In genomic region chr5:72168285-72168621, GRCm38 (mm10) we compare ENCODE assay signal across 8 mouse cellular contexts. TPM values are rescaled to one million over a fixed set of nuclear protein-coding genes. Genes with fewer than 3 reads are reported as not detected.
DNase-seq lines count a peak whose midpoint lies in the region; ATAC-seq and TF ChIP-seq lines count a peak whose summit lies in the region.

No protein-coding gene starts in this region.

- no peak for TF ChIP-seq EP300 in MEL (IDR thresholded peaks at IDR 0.05; ENCODE audit: low read depth in 1 of 2, low read length in 2 of 2)

- H3K27me3 ChIP-seq in heart, embryonic 14.5 days (ENCODE audit: control insufficient read depth, insufficient read depth, low read length) = no peaks in the 10 kb centered on the region
- no peaks in the 10 kb centered on the region for H3K27me3 ChIP-seq in MEL (ENCODE audit: control insufficient read depth in 1 of 2, insufficient read depth in 2 of 2, low read length in 2 of 2)
- no peaks in the 10 kb centered on the region for H3K27me3 ChIP-seq in hindbrain, embryonic 12.5 days
- H3K27me3 ChIP-seq in midbrain, embryonic 10.5 days (ENCODE audit: low read depth, poor library complexity, severe bottlenecking) = no peaks in the 10 kb centered on the region

- peak overlapping the region; percentile 80 for H3K4me2 ChIP-seq in heart, embryonic 14.5 days (ENCODE audit: low read length)
- peak overlapping the region; percentile 69 for H3K4me2 ChIP-seq in hindbrain, embryonic 12.5 days (replicated peaks)

- H3K9ac ChIP-seq in heart, embryonic 14.5 days (ENCODE audit: low read length) = peak overlapping the region; percentile 65
- peak overlapping the region; percentile 65 for H3K9ac ChIP-seq in MEL (ENCODE audit: control insufficient read depth, low read depth, low read length, poor library complexity, severe bottlenecking)
- H3K9ac ChIP-seq in hindbrain, embryonic 12.5 days = no peak overlapping the region

- TF ChIP-seq CTCF in MEL (IDR thresholded peaks at IDR 0.05 in 2 of 3, conservative IDR thresholded peaks at IDR 0.05 in 1 of 3; ENCODE audit: control insufficient read depth in 1 of 3, insufficient read depth in 1 of 3, low read depth in 2 of 3, low read length in 3 of 3, poor library complexity in 1 of 3, severe bottlenecking in 1 of 3) = no peak

- no peaks in the 10 kb centered on the region for H3K9me3 ChIP-seq in heart, embryonic 14.5 days (ENCODE audit: control insufficient read depth, low read length)
- H3K9me3 ChIP-seq in MEL (replicated peaks; ENCODE audit: insufficient read depth, low read length) = no peaks in the 10 kb centered on the region
- H3K9me3 ChIP-seq in hindbrain, embryonic 12.5 days (replicated peaks) = no peaks in the 10 kb centered on the region
- H3K9me3 ChIP-seq in midbrain, embryonic 10.5 days (replicated peaks) = no peaks in the 10 kb centered on the region

- TF ChIP-seq POLR2A in MEL (IDR thresholded peaks at IDR 0.05; ENCODE audit: control insufficient read depth in 1 of 2, insufficient read depth in 1 of 2, low read depth in 1 of 2, low read length in 2 of 2, poor library complexity in 1 of 2) = no peak

- no peak for DNase-seq in heart, postnatal 14 days
- no peak for DNase-seq in MEL (ENCODE audit: low read depth, low spot score)
- no peak for DNase-seq in midbrain, embryonic 10.5 days (ENCODE audit: low spot score)
- DNase-seq in thymus, postnatal 10 days (ENCODE audit: low spot score in 2 of 2) = no peak
- no peak for DNase-seq in left cerebral cortex, postnatal 36 days (ENCODE audit: low spot score in 2 of 2)
- no peak for DNase-seq in urinary bladder, postnatal 10 days (ENCODE audit: low spot score)

- H3K79me2 ChIP-seq in MEL (ENCODE audit: control insufficient read depth, insufficient read depth, low read length, poor library complexity) = peaks cover 17% of the 10 kb centered on the region

- H3K27ac ChIP-seq in heart, embryonic 14.5 days (replicated peaks in 1 of 2; ENCODE audit: control insufficient read depth in 1 of 2, insufficient read depth in 1 of 2, low read depth in 2 of 2, low read length in 2 of 2) = peak overlapping the region in 1 of 2 experiments; percentile 50; a peak in 1 of 4 replicates
- H3K27ac ChIP-seq in MEL (ENCODE audit: control insufficient read depth, low read depth, low read length) = peak overlapping the region; percentile 60
- no peak overlapping the region for H3K27ac ChIP-seq in hindbrain, embryonic 12.5 days
- H3K27ac ChIP-seq in midbrain, embryonic 10.5 days (replicated peaks) = peak overlapping the region; percentile 92

- peaks cover 6 to 22% of the 10 kb centered on the region in 2 experiments for H3K4me1 ChIP-seq in heart, embryonic 14.5 days (ENCODE audit: control insufficient read depth in 2 of 2, insufficient read depth in 2 of 2, low read length in 2 of 2)
- H3K4me1 ChIP-seq in MEL (ENCODE audit: control insufficient read depth in 1 of 2, insufficient read depth in 2 of 2, low read length in 2 of 2) = peaks cover 7 to 13% of the 10 kb centered on the region in 2 experiments
- peaks cover 17% of the 10 kb centered on the region for H3K4me1 ChIP-seq in hindbrain, embryonic 12.5 days
- peaks cover 11% of the 10 kb centered on the region for H3K4me1 ChIP-seq in midbrain, embryonic 10.5 days

- 1% methylated on average over 4 of the region's 4 CpGs for WGBS in heart, embryonic 14.5 days
- 0% methylated on average over 4 of the region's 4 CpGs for WGBS in hindbrain, embryonic 12.5 days
- WGBS in midbrain, embryonic 10.5 days = 1% methylated on average over 4 of the region's 4 CpGs

- no peak for ATAC-seq in heart, embryonic 14.5 days (ENCODE audit: insufficient number of reproducible peaks, insufficient read depth, low FRiP score, low read depth)
- ATAC-seq in hindbrain, embryonic 12.5 days (ENCODE audit: low FRiP score) = peak; percentile 67; the same call in 1 of the 2 replicates

- intact Hi-C loops in heart, postnatal 14 days (cut with DNase I) = no loop called here
- intact Hi-C loops in left cerebral cortex, postnatal 36 days (cut with DNase I) = no loop called here

- peaks cover 17% of the 10 kb centered on the region; the same call in 1 of the 2 replicates for H3K36me3 ChIP-seq in heart, embryonic 14.5 days (ENCODE audit: control insufficient read depth, insufficient read depth, low read length)
- peaks cover 0 to 25% of the 10 kb centered on the region in 2 experiments; a peak in 2 of 4 replicates for H3K36me3 ChIP-seq in MEL (ENCODE audit: control insufficient read depth in 1 of 2, insufficient read depth in 2 of 2, low read length in 2 of 2)
- H3K36me3 ChIP-seq in hindbrain, embryonic 12.5 days = peaks cover 9% of the 10 kb centered on the region; the same call in 1 of the 2 replicates
- H3K36me3 ChIP-seq in midbrain, embryonic 10.5 days = peaks cover 15% of the 10 kb centered on the region

- peak overlapping the region; percentile 14 to 74; a peak in 3 of 4 replicates for H3K4me3 ChIP-seq in heart, embryonic 14.5 days (ENCODE audit: control insufficient read depth in 1 of 2, insufficient read depth in 1 of 2, low read depth in 1 of 2, low read length in 2 of 2)
- peak overlapping the region; percentile 34 to 39; a peak in 3 of 4 replicates for H3K4me3 ChIP-seq in MEL (ENCODE audit: control insufficient read depth in 1 of 2, insufficient read depth in 1 of 2, low read depth in 2 of 2, low read length in 2 of 2)
- peak overlapping the region; percentile 75 for H3K4me3 ChIP-seq in hindbrain, embryonic 12.5 days
- peak overlapping the region; percentile 79 for H3K4me3 ChIP-seq in midbrain, embryonic 10.5 days

- no peak for TF ChIP-seq RAD21 in MEL (IDR thresholded peaks at IDR 0.05; ENCODE audit: low read depth, low read length)

TF ChIP-seq in MEL, 35 proteins besides CTCF, POLR2A, EP300 and RAD21:
- 0 out of 2 replicates have a peak, but pooled peaks have one; percentile 23 for TF ChIP-seq MAZ (IDR thresholded peaks at IDR 0.05; ENCODE audit: low read depth, low read length)
- no peak for TF ChIP-seq ELF1 (IDR thresholded peaks at IDR 0.05; ENCODE audit: low read depth, low read length)
- TF ChIP-seq ZNF384 (IDR thresholded peaks at IDR 0.05; ENCODE audit: low read depth, low read length) = peak; percentile 92
- TF ChIP-seq POLR2AphosphoS5 (IDR thresholded peaks at IDR 0.05; ENCODE audit: borderline replicate concordance, low read depth, low read length) = no peak
- no peak for TF ChIP-seq ZKSCAN1 (IDR thresholded peaks at IDR 0.05; ENCODE audit: low read depth, low read length)
- no peak for TF ChIP-seq MYB (IDR thresholded peaks at IDR 0.05; ENCODE audit: low read depth, low read length)
- peak; percentile 7; the same call in 1 of the 2 replicates for TF ChIP-seq ZMIZ1 (IDR thresholded peaks at IDR 0.05; ENCODE audit: low read depth, low read length)

RNA-seq across cellular contexts. Expression of gene Commd8, which starts 0.3 kb away (rescaled TPM):
- polyA plus RNA-seq in heart, embryonic 14.5 days (2014; fragmentation: Nextera tagmentation; extraction: Ambion mirVana) = 99.6 and 116 TPM in 2 replicates
- 10 to 100 TPM; 34.4 to 37.8 TPM for total RNA-seq in heart, postnatal 14 days (2021)
- total RNA-seq in MEL (2012; rRNA removed) = 45.3 and 45.6 TPM in 2 replicates
- polyA plus RNA-seq in MEL (2012; ENCODE audit: insufficient read depth in 1 of 2, insufficient read length in 2 of 2, low read depth in 1 of 2, low replicate concordance in 2 of 2, missing spikeins in 1 of 2) = 10 to 100 TPM in 1 of 2 experiments, not detected in 1; 33.5 TPM
- 155 and 175 TPM in 2 replicates for polyA plus RNA-seq in hindbrain, embryonic 12.5 days (2016; fragmentation: Nextera tagmentation; extraction: Ambion mirVana)
- 155 and 165 TPM in 2 replicates for polyA plus RNA-seq in midbrain, embryonic 10.5 days (2016; fragmentation: Nextera tagmentation; extraction: Ambion mirVana)
- 10 to 100 TPM; 84.5 to 86.8 TPM for total RNA-seq in left cerebral cortex, postnatal 36 days (2021)
